Comparison of ENCODE assay signal across 21 mouse cellular contexts in genomic region chr9:114758801-114759200, GRCm38 (mm10). TPM values are rescaled to one million over a fixed set of nuclear protein-coding genes. Genes with fewer than 3 reads are reported as not detected.
DNase-seq lines count a peak whose midpoint lies in the region; ATAC-seq and TF ChIP-seq lines count a peak whose summit lies in the region.
"Had no signal": no experiment of that assay in that cellular context is flagged by ENCODE, and none has a peak within 500 bp of the region (broad histone marks: within the 10 kb centered on the region; RNA-seq: fewer than 3 reads in every experiment).

No protein-coding gene starts in this region.

- DNase-seq in CH12.LX (ENCODE audit: extremely low read depth) (no peak), MEL (ENCODE audit: low read depth, low spot score) (no peak)
- no peak for DNase-seq in lung, adult 2 months
- DNase-seq in forebrain, embryonic 14.5 days (ENCODE audit: low spot score): no peak
- no peak for DNase-seq in right cerebral cortex, adult 2 months (ENCODE audit: low spot score in 2 of 2)
- DNase-seq: adrenal gland, postnatal 14 days; cerebellum, adult 11 months; cerebellum, adult 8-10 months; cerebellum, postnatal 14 days; gastrocnemius, postnatal 25 days; heart, adult 11 months; heart, postnatal 4 days had no signal

- H3K36me3 ChIP-seq in CH12.LX (replicated peaks in 1 of 2; ENCODE audit: control insufficient read depth in 1 of 2, insufficient read depth in 1 of 2, low read length in 1 of 2) (peaks cover 24 to 49% of the 10 kb centered on the region in 2 experiments), MEL (ENCODE audit: control insufficient read depth in 1 of 2, insufficient read depth in 2 of 2, low read length in 2 of 2) (peaks cover 0 to 38% of the 10 kb centered on the region in 2 experiments; a peak in 2 of 4 replicates)
- H3K36me3 ChIP-seq in forebrain, embryonic 14.5 days (ENCODE audit: control insufficient read depth, insufficient read depth, low read length): no peaks in the 10 kb centered on the region
- peaks cover 2% of the 10 kb centered on the region; the same call in 1 of the 2 replicates for H3K36me3 ChIP-seq in midbrain, embryonic 13.5 days

- no peak overlapping the region for H3K4me2 ChIP-seq in CH12.LX (ENCODE audit: insufficient read depth, low read depth, poor library complexity, severe bottlenecking)
- H3K4me2 ChIP-seq in forebrain, embryonic 14.5 days (ENCODE audit: low read length): no peak overlapping the region
- H3K4me2 ChIP-seq in midbrain, embryonic 13.5 days (replicated peaks): no peak overlapping the region
- H3K4me2 ChIP-seq: embryonic facial prominence, embryonic 12.5 days; heart, embryonic 13.5 days; hindbrain, embryonic 12.5 days had no signal

- no peaks in the 10 kb centered on the region; the same call in 1 of the 2 replicates for H3K79me2 ChIP-seq in CH12.LX (replicated peaks; ENCODE audit: control insufficient read depth, extremely low read depth, insufficient read depth, poor library complexity, severe bottlenecking)
- H3K79me2 ChIP-seq in MEL (ENCODE audit: control insufficient read depth, insufficient read depth, low read length, poor library complexity): no peaks in the 10 kb centered on the region; the same call in 1 of the 2 replicates

- no peak for TF ChIP-seq RAD21 in CH12.LX (IDR thresholded peaks at IDR 0.05; ENCODE audit: low read depth, low read length)
- TF ChIP-seq RAD21 in MEL (IDR thresholded peaks at IDR 0.05; ENCODE audit: low read depth, low read length): no peak

- dilution Hi-C loops in CH12.LX (cut with MboI; ENCODE audit: extremely low pct_ligation_motif_present, extremely low pct_unique_long_range_greater_than_20kb, low sequenced_read_pairs): no loop called here

- ATAC-seq in granulocyte monocyte progenitor cell, adult 5-6 weeks (replicated peaks; ENCODE audit: poor library complexity, severe bottlenecking): peak; percentile 52
- ATAC-seq in megakaryocyte progenitor cell, adult 5-6 weeks (replicated peaks; ENCODE audit: poor library complexity): peak; percentile 19; the same call in 1 of the 2 replicates
- ATAC-seq in forebrain, embryonic 14.5 days: no peak
- no peak for ATAC-seq in midbrain, embryonic 13.5 days
- ATAC-seq: forebrain, embryonic 16.5 days; hindbrain, embryonic 16.5 days had no signal

- in situ Hi-C loops in CH12.LX (cut with MboI; ENCODE audit: low pct_ligation_motif_present, low pct_unique_long_range_greater_than_20kb, low sequenced_read_pairs): loop anchor here (5.0 to 10.0 kb wide), 2 partner anchors 34 to 114 kb away; partner anchors contain the start of gene Cnot10

- WGBS in lung, adult 2 months: 78% methylated on average over 5 of the region's 5 CpGs
- 89% methylated on average over 5 of the region's 5 CpGs for WGBS in forebrain, embryonic 14.5 days
- 92% methylated on average over 5 of the region's 5 CpGs for WGBS in midbrain, embryonic 13.5 days

- H3K9me3 ChIP-seq in CH12.LX (replicated peaks; ENCODE audit: low read length) (no peaks in the 10 kb centered on the region), MEL (replicated peaks; ENCODE audit: insufficient read depth, low read length) (no peaks in the 10 kb centered on the region)
- no peaks in the 10 kb centered on the region for H3K9me3 ChIP-seq in forebrain, embryonic 14.5 days (replicated peaks; ENCODE audit: control insufficient read depth, low read length)
- no peaks in the 10 kb centered on the region for H3K9me3 ChIP-seq in midbrain, embryonic 13.5 days
- H3K9me3 ChIP-seq: embryonic facial prominence, embryonic 12.5 days; G1E; heart, embryonic 13.5 days; hindbrain, embryonic 12.5 days had no signal

- H3K9ac ChIP-seq in CH12.LX (ENCODE audit: insufficient read depth, low read depth) (no peak overlapping the region), MEL (ENCODE audit: control insufficient read depth, low read depth, low read length, poor library complexity, severe bottlenecking) (no peak overlapping the region)
- no peak overlapping the region for H3K9ac ChIP-seq in forebrain, embryonic 14.5 days (ENCODE audit: low read length)
- no peak overlapping the region for H3K9ac ChIP-seq in midbrain, embryonic 13.5 days (replicated peaks)
- H3K9ac ChIP-seq: embryonic facial prominence, embryonic 12.5 days; heart, embryonic 13.5 days; hindbrain, embryonic 12.5 days had no signal

- TF ChIP-seq POLR2A in CH12.LX (IDR thresholded peaks at IDR 0.05; ENCODE audit: low read depth, low read length) (no peak), MEL (IDR thresholded peaks at IDR 0.05; ENCODE audit: control insufficient read depth in 1 of 2, insufficient read depth in 1 of 2, low read depth in 1 of 2, low read length in 2 of 2, poor library complexity in 1 of 2) (no peak)
- TF ChIP-seq POLR2A in lung, adult 2 months (IDR thresholded peaks at IDR 0.05; ENCODE audit: borderline replicate concordance, extremely low read depth, low read depth, low read length): no peak

- TF ChIP-seq CTCF in CH12.LX (conservative IDR thresholded peaks at IDR 0.05 in 1 of 2, IDR thresholded peaks at IDR 0.05 in 1 of 2; ENCODE audit: low read depth in 2 of 2, low read length in 2 of 2): no peak
- TF ChIP-seq CTCF in MEL (IDR thresholded peaks at IDR 0.05 in 2 of 3, conservative IDR thresholded peaks at IDR 0.05 in 1 of 3; ENCODE audit: control insufficient read depth in 1 of 3, insufficient read depth in 1 of 3, low read depth in 2 of 3, low read length in 3 of 3, poor library complexity in 1 of 3, severe bottlenecking in 1 of 3): no peak
- no peak for TF ChIP-seq CTCF in lung, adult 2 months (IDR thresholded peaks at IDR 0.05; ENCODE audit: insufficient read depth, low read length)

- H3K27ac ChIP-seq in CH12.LX (ENCODE audit: insufficient read depth, low read depth) (peak overlapping the region; percentile 63), MEL (ENCODE audit: control insufficient read depth, low read depth, low read length) (no peak overlapping the region)
- H3K27ac ChIP-seq in forebrain, embryonic 14.5 days (ENCODE audit: low read depth, low read length): no peak overlapping the region
- H3K27ac ChIP-seq in midbrain, embryonic 13.5 days: no peak overlapping the region
- H3K27ac ChIP-seq: embryonic facial prominence, embryonic 12.5 days; heart, embryonic 13.5 days; hindbrain, embryonic 12.5 days had no signal

- peak overlapping the region in 1 of 3 experiments; percentile 32 for H3K4me3 ChIP-seq in CH12.LX (replicated peaks in 1 of 3; ENCODE audit: low read depth in 2 of 3, low read length in 2 of 3, poor library complexity in 1 of 3)
- no peak overlapping the region for H3K4me3 ChIP-seq in MEL (ENCODE audit: control insufficient read depth in 1 of 2, insufficient read depth in 1 of 2, low read depth in 2 of 2, low read length in 2 of 2)
- H3K4me3 ChIP-seq in lung, adult 2 months (replicated peaks; ENCODE audit: extremely low read depth, low read depth, low read length): no peak overlapping the region
- no peak overlapping the region for H3K4me3 ChIP-seq in forebrain, embryonic 14.5 days (ENCODE audit: low read depth, low read length)
- no peak overlapping the region for H3K4me3 ChIP-seq in midbrain, embryonic 13.5 days (replicated peaks)
- H3K4me3 ChIP-seq: embryonic facial prominence, embryonic 12.5 days; heart, embryonic 13.5 days; hindbrain, embryonic 12.5 days had no signal

- TF ChIP-seq EP300 in CH12.LX (IDR thresholded peaks at IDR 0.05; ENCODE audit: low read length) (no peak), MEL (IDR thresholded peaks at IDR 0.05; ENCODE audit: low read depth in 1 of 2, low read length in 2 of 2) (no peak)

- H3K27me3 ChIP-seq in CH12.LX (replicated peaks) (no peaks in the 10 kb centered on the region), MEL (ENCODE audit: control insufficient read depth in 1 of 2, insufficient read depth in 2 of 2, low read length in 2 of 2) (no peaks in the 10 kb centered on the region)
- no peaks in the 10 kb centered on the region for H3K27me3 ChIP-seq in forebrain, embryonic 14.5 days (replicated peaks; ENCODE audit: control insufficient read depth, insufficient read depth, low read length)
- H3K27me3 ChIP-seq in midbrain, embryonic 13.5 days: no peaks in the 10 kb centered on the region
- H3K27me3 ChIP-seq: embryonic facial prominence, embryonic 12.5 days; heart, embryonic 13.5 days; hindbrain, embryonic 12.5 days had no signal

- H3K4me1 ChIP-seq in CH12.LX (ENCODE audit: control insufficient read depth in 1 of 2, insufficient read depth in 2 of 2) (peaks cover 24 to 64% of the 10 kb centered on the region in 2 experiments), MEL (ENCODE audit: control insufficient read depth in 1 of 2, insufficient read depth in 2 of 2, low read length in 2 of 2) (no peaks in the 10 kb centered on the region)
- no peaks in the 10 kb centered on the region for H3K4me1 ChIP-seq in lung, adult 2 months (ENCODE audit: control insufficient read depth, insufficient read depth, low read length)
- H3K4me1 ChIP-seq in forebrain, embryonic 14.5 days (ENCODE audit: control insufficient read depth, insufficient read depth, low read length): 0 out of 2 replicates have a peak, but pooled peaks cover 3% of the 10 kb centered on the region
- H3K4me1 ChIP-seq in midbrain, embryonic 13.5 days (replicated peaks): no peaks in the 10 kb centered on the region
- H3K4me1 ChIP-seq: embryonic facial prominence, embryonic 12.5 days; heart, embryonic 13.5 days; hindbrain, embryonic 12.5 days had no signal

RNA-seq across cellular contexts. Expression of gene Cmtm7, which starts 22.9 kb away (rescaled TPM):
- total RNA-seq in CH12.LX (2012; rRNA removed) (73.1 and 80.8 TPM in 2 replicates), CH12.LX (2014; rRNA removed) (37.6 and 46.0 TPM in 2 replicates), MEL (2012; rRNA removed) (290 and 352 TPM in 2 replicates)
- polyA plus RNA-seq in CH12.LX (2012; ENCODE audit: insufficient read length, low read depth) (38.2 and 45.5 TPM in 2 replicates), MEL (2012; ENCODE audit: insufficient read depth in 1 of 2, insufficient read length in 2 of 2, low read depth in 1 of 2, low replicate concordance in 2 of 2, missing spikeins in 1 of 2) (100 to 1,000 TPM in 1 of 2 experiments, not detected in 1; 545 TPM)
- total RNA-seq in granulocyte monocyte progenitor cell, adult 5-6 weeks (2014; fragmentation: Nextera tagmentation): 966 and 1,044 TPM in 2 replicates
- 864 and 928 TPM in 2 replicates for total RNA-seq in granulocyte monocyte progenitor cell, adult 5-6 weeks (2017)
- 499 and 542 TPM in 2 replicates for total RNA-seq in megakaryocyte progenitor cell, adult 5-6 weeks (2015)
- total RNA-seq in megakaryocyte progenitor cell, adult 5-6 weeks (2017): 712 and 803 TPM in 2 replicates
- 86.0 and 88.9 TPM in 2 replicates for polyA plus RNA-seq in lung, adult 2 months (2012; rRNA removed)
- polyA plus RNA-seq in forebrain, embryonic 14.5 days (2014; fragmentation: Nextera tagmentation; extraction: Ambion mirVana): 16.5 and 25.6 TPM in 2 replicates
- polyA plus RNA-seq in midbrain, embryonic 13.5 days (2015; fragmentation: Nextera tagmentation; extraction: Ambion mirVana): 19.5 and 21.1 TPM in 2 replicates

RNA-seq across cellular contexts. Expression of gene Cmtm6, which starts 27.9 kb away (rescaled TPM):
- total RNA-seq in CH12.LX (2012; rRNA removed): 30.1 and 31.9 TPM in 2 replicates
- 39.2 and 39.5 TPM in 2 replicates for total RNA-seq in CH12.LX (2014; rRNA removed)
- polyA plus RNA-seq in CH12.LX (2012; ENCODE audit: insufficient read length, low read depth): 38.0 and 38.5 TPM in 2 replicates
- 17.6 and 21.0 TPM in 2 replicates for total RNA-seq in MEL (2012; rRNA removed)
- 10 to 100 TPM in 1 of 2 experiments, not detected in 1; 21.7 TPM for polyA plus RNA-seq in MEL (2012; ENCODE audit: insufficient read depth in 1 of 2, insufficient read length in 2 of 2, low read depth in 1 of 2, low replicate concordance in 2 of 2, missing spikeins in 1 of 2)
- 26.2 and 30.5 TPM in 2 replicates for total RNA-seq in granulocyte monocyte progenitor cell, adult 5-6 weeks (2014; fragmentation: Nextera tagmentation)
- 46.7 and 50.0 TPM in 2 replicates for total RNA-seq in granulocyte monocyte progenitor cell, adult 5-6 weeks (2017)
- 29.1 and 31.1 TPM in 2 replicates for total RNA-seq in megakaryocyte progenitor cell, adult 5-6 weeks (2015)
- 43.1 and 46.2 TPM in 2 replicates for total RNA-seq in megakaryocyte progenitor cell, adult 5-6 weeks (2017)
- polyA plus RNA-seq in lung, adult 2 months (2012; rRNA removed): 50.9 and 79.8 TPM in 2 replicates
- 23.9 and 26.1 TPM in 2 replicates for polyA plus RNA-seq in forebrain, embryonic 14.5 days (2014; fragmentation: Nextera tagmentation; extraction: Ambion mirVana)
- 19.0 TPM in 2 replicates for polyA plus RNA-seq in midbrain, embryonic 13.5 days (2015; fragmentation: Nextera tagmentation; extraction: Ambion mirVana)

Comparison
In these comparisons a context has a peak if more than half of its experiments do, and no peak if none do; other contexts are left out.
1. ATAC-seq: peak in granulocyte monocyte progenitor cell, adult 5-6 weeks (single experiment) and megakaryocyte progenitor cell, adult 5-6 weeks (single experiment); none in forebrain, embryonic 14.5 days (single experiment) and midbrain, embryonic 13.5 days (single experiment).
2. Of the 35 proteins assayed by ChIP-seq in both MEL and CH12.LX: peak only in MEL: none; only in CH12.LX: ELF1; in both: USF1; in neither: 33.